ENCODE assay signal across 18 mouse cellular contexts in the genomic region with DNA sequence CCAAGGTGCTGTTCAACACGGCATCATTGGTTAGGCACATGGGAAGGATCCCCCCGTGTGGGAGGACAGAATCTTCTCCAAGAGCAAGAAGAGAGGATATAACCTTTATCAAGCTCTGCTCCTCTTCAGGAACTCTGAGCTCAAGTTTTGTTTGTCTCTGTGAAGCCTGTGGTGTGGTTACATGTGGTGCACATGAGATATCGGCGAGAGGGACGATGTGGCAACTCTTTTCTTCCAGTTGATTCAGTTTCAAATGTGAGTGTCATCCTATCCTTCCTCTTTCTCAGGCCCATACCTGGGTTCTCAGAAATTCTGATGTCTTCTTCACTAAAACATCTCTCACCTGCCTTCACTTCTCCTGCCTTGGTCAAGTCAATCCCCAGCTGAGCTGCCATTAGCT.
"Had no signal": no experiment of that assay in that cellular context is flagged by ENCODE, and none has a peak within 500 bp of the region (broad histone marks: within the 10 kb centered on the region; RNA-seq: fewer than 3 reads in every experiment).

No protein-coding gene starts in this region.

- H3K27ac ChIP-seq: kidney, embryonic 15.5 days; limb, embryonic 12.5 days; liver, embryonic 13.5 days; lung, embryonic 15.5 days; macrophage; midbrain, embryonic 10.5 days; midbrain, embryonic 15.5 days; neural tube, embryonic 13.5 days had no signal

- ATAC-seq: intestine, embryonic 16.5 days; liver, postnatal 0 days; midbrain, embryonic 15.5 days had no signal

- H3K27me3 ChIP-seq: kidney, embryonic 15.5 days; limb, embryonic 12.5 days; liver, embryonic 13.5 days; midbrain, embryonic 15.5 days; neural tube, embryonic 13.5 days had no signal

- H3K4me2 ChIP-seq: kidney, embryonic 15.5 days; limb, embryonic 12.5 days; liver, embryonic 13.5 days; lung, embryonic 15.5 days; midbrain, embryonic 15.5 days; neural tube, embryonic 13.5 days had no signal

- H3K36me3 ChIP-seq: kidney, embryonic 15.5 days; limb, embryonic 12.5 days; liver, embryonic 13.5 days; lung, embryonic 15.5 days; midbrain, embryonic 10.5 days; midbrain, embryonic 15.5 days; neural tube, embryonic 13.5 days had no signal

- DNase-seq: kidney, adult 2 months; kidney, postnatal 14 days; layer of hippocampus, postnatal 36 days; liver; liver, embryonic 13.5 days; liver, postnatal 0 days; lung, postnatal 14 days; retina, postnatal 1 day; right cerebral cortex, postnatal 4 days; spleen, adult 18-20 months had no signal

- H3K4me1 ChIP-seq: limb, embryonic 12.5 days; liver, embryonic 13.5 days; lung, embryonic 15.5 days; midbrain, embryonic 15.5 days; neural tube, embryonic 13.5 days had no signal

- H3K4me3 ChIP-seq: kidney, embryonic 15.5 days; limb, embryonic 12.5 days; liver, embryonic 13.5 days; lung, embryonic 15.5 days; midbrain, embryonic 10.5 days; midbrain, embryonic 15.5 days; neural tube, embryonic 13.5 days had no signal

- H3K9me3 ChIP-seq: kidney, embryonic 15.5 days; limb, embryonic 12.5 days; liver, embryonic 13.5 days; lung, embryonic 15.5 days; midbrain, embryonic 10.5 days; midbrain, embryonic 15.5 days; neural tube, embryonic 13.5 days had no signal

- H3K9ac ChIP-seq: kidney, embryonic 15.5 days; limb, embryonic 12.5 days; liver, embryonic 13.5 days; liver, postnatal 0 days; lung, embryonic 15.5 days; midbrain, embryonic 15.5 days; neural tube, embryonic 13.5 days had no signal
